Mouse (Mus musculus) neural tube, embryonic 15.5 days (tissue): ENCODE measurements around the gene Ntrk3. TPM values are rescaled to one million over a fixed set of nuclear protein-coding genes. Genes with fewer than 3 reads are reported as not detected.

Experiments used
- ATAC-seq: fragments of 200-750 bp; cut with Nextera tagmentation; 2 replicates; pipeline ENCODE4 v1.8.0; 2017; ENCODE audit warnings: mild to moderate bottlenecking, moderate TSS enrichment, moderate library complexity; ENCODE audit not compliant: low FRiP score
- H3K27ac ChIP-seq: fragments of 300-500 bp; sonication (generic); replicated peaks from 2 replicates; pipeline ENCODE4 v1.5.1; 2015; ENCODE audit warnings: mild to moderate bottlenecking, inconsistent platforms
- H3K27me3 ChIP-seq: fragments of 300-500 bp; sonication (generic); replicated peaks from 2 replicates; pipeline ENCODE4 v1.6.1; 2015; ENCODE audit warnings: inconsistent platforms
- H3K36me3 ChIP-seq: fragments of 300-500 bp; sonication (generic); 2 replicates; pipeline ENCODE4 v1.6.1; 2015; ENCODE audit warnings: inconsistent platforms
- H3K4me1 ChIP-seq: fragments of 300-500 bp; sonication (generic); 2 replicates; pipeline ENCODE4 v1.6.1; 2015; ENCODE audit warnings: inconsistent platforms
- H3K4me2 ChIP-seq: fragments of 300-500 bp; sonication (generic); 2 replicates; pipeline ENCODE4 v1.6.1; 2015; ENCODE audit warnings: inconsistent platforms, mild to moderate bottlenecking, moderate library complexity
- H3K4me3 ChIP-seq: fragments of 300-500 bp; sonication (generic); replicated peaks from 2 replicates; pipeline ENCODE4 v1.5.1; 2015; ENCODE audit warnings: mild to moderate bottlenecking, inconsistent platforms
- H3K9ac ChIP-seq: fragments of 300-500 bp; sonication (generic); replicated peaks from 2 replicates; pipeline ENCODE4 v1.6.1; 2015; ENCODE audit warnings: mild to moderate bottlenecking, inconsistent platforms
- H3K9me3 ChIP-seq: fragments of 300-500 bp; sonication (generic); replicated peaks from 2 replicates; pipeline ENCODE4 v1.6.1; 2016; ENCODE audit warnings: inconsistent platforms
- WGBS: fragments of 180-500 bp; shearing (Covaris S2); methylation state at CpG from one replicate; pipeline ENCODE4 v1.1.7; 2015; ENCODE audit warnings: mixed read lengths; 5-methylcytosine and 5-hydroxymethylcytosine counted together
- polyA plus RNA-seq: library from polyadenylated mRNA; unstranded; fragments of >200 nt; fragmentation: Nextera tagmentation; extraction: Ambion mirVana; gene quantifications from 2 replicates; pipeline ENCODE4 v1.2.1, GENCODE M21; 2015

Gene Ntrk3
- polyA plus RNA-seq, 1 experiment from 2014 or later, result 27.3 TPM

- no peak overlapping the region for H3K4me3 ChIP-seq
- WGBS, result 58% methylated on average over 7 of the region's 7 CpGs
- H3K4me2 ChIP-seq, result no peak overlapping the region
- no peak overlapping the region for H3K9ac ChIP-seq
- H3K36me3 ChIP-seq, result peaks cover 10% of the 10 kb centered on the region; the same call in 1 of the 2 replicates
- H3K27ac ChIP-seq, result no peak overlapping the region
- no peaks in the 10 kb centered on the region for H3K9me3 ChIP-seq
- no peaks in the 10 kb centered on the region for H3K27me3 ChIP-seq
- peaks cover 4% of the 10 kb centered on the region; the same call in 1 of the 2 replicates for H3K4me1 ChIP-seq
- ATAC-seq, result no peak
Observed at GRCm38 (mm10) chr7:78497819-78498218, 240.0 kb downstream of the Ntrk3 start.

GRCm38 (mm10) chr7:78493591-78493990 lies 244.2 kb downstream of the Ntrk3 start:
- Histone ChIP-seq H3K9ac (no peak overlapping the region), H3K4me1 (peaks cover 6% of the 10 kb centered on the region), H3K9me3 (no peaks in the 10 kb centered on the region), H3K27ac (no peak overlapping the region), H3K27me3 (no peaks in the 10 kb centered on the region), H3K36me3 (peaks cover 10% of the 10 kb centered on the region; the same call in 1 of the 2 replicates), H3K4me2 (no peak overlapping the region), H3K4me3 (no peak overlapping the region)
- 54% methylated on average over 7 of the region's 7 CpGs for WGBS
- peak; percentile 25; the same call in 1 of the 2 replicates for ATAC-seq

DNA sequence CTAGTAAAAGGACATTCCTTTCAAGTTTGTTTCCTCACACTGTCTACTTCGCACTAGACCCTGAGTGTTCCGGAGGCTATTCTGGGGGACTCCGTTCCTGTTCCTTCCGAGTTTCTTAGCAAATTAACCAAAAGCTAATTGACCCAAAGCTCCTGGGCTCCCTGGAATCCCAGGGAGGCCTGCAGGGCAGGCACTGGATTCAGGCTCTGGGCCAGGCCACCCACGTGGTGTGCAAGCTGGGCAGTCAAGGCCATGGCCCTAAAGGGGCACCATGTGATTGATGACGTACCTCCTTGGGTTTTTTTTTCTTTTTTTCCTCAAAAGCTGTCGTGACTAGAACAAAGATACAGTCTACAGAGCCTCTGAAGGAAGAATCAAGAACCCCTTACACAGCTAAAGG lies 246.6 kb downstream of the Ntrk3 start:
- no peak overlapping the region for H3K9ac ChIP-seq
- WGBS, result 34% methylated on average over 7 of the region's 7 CpGs

GRCm38 (mm10) chr7:78484290-78484689 lies 253.5 kb downstream of the Ntrk3 start:
- no peaks in the 10 kb centered on the region for H3K9me3 ChIP-seq
- H3K4me2 ChIP-seq, result no peak overlapping the region
- peaks cover 15% of the 10 kb centered on the region for H3K4me1 ChIP-seq
- H3K4me3 ChIP-seq, result no peak overlapping the region
- no peak overlapping the region for H3K9ac ChIP-seq
- no peak overlapping the region for H3K27ac ChIP-seq
- H3K27me3 ChIP-seq, result no peaks in the 10 kb centered on the region
- no peak for ATAC-seq
- 81% methylated on average over 2 of the region's 2 CpGs for whole genome bisulfite sequencing
- no peaks in the 10 kb centered on the region for H3K36me3 ChIP-seq

More for the DNA sequence above, 246.6 kb downstream of the Ntrk3 start:
- Histone ChIP-seq H3K4me2 (no peak overlapping the region), H3K9me3 (no peaks in the 10 kb centered on the region), H3K4me1 (peaks cover 6% of the 10 kb centered on the region), H3K36me3 (peaks cover 10% of the 10 kb centered on the region; the same call in 1 of the 2 replicates), H3K27me3 (no peaks in the 10 kb centered on the region), H3K4me3 (no peak overlapping the region), H3K27ac (no peak overlapping the region)
- no peak for ATAC-seq

DNA sequence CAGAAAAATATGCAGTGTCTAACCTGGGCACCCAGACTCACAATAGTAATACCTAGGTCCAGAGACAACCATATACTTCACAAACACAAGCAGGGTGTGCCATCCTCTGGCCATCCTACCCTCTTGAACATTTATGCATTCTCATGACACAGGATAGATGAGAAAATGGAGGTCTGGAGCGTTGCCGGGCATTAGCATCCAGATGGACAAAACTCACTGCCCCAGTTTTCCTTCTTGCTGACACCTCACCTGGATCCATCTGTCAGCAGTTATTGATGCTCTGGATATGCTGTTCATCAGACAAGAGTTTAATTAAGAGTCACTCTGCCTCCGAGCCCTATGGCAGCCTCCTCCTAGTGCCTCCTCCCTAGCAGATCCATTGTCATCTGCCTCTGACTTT lies 254.1 kb downstream of the Ntrk3 start:
- 73% methylated on average over 3 of the region's 3 CpGs for WGBS
- ATAC-seq, result no peak

DNA sequence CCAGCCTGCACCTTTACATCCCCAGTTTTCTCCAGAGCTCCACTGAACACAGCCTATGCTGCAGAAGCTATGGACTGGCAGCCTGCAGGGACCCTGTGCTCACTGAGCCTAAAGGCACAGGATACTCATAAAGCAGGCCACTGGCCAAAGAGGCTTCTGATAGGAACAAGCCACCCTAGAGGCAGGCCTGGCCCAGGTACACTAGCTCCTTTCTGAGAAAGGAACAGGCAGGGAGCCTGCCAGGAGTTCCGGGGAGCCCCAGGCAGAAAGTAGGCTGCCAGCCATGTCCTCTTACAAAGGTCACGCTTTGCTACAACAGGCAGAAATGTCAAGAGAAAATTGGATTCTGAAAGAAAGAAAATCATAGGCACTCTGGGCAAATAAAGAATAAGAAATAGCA lies 254.8 kb downstream of the Ntrk3 start:
- H3K9ac ChIP-seq, result no peak overlapping the region
- peaks cover 15% of the 10 kb centered on the region for H3K4me1 ChIP-seq
- H3K36me3 ChIP-seq, result no peaks in the 10 kb centered on the region
- ATAC-seq, result no peak
- no peaks in the 10 kb centered on the region for H3K9me3 ChIP-seq
- H3K27me3 ChIP-seq, result no peaks in the 10 kb centered on the region
- WGBS, result 59% methylated on average over 2 of the region's 2 CpGs
- H3K27ac ChIP-seq, result peak overlapping the region; percentile 51; the same call in 1 of the 2 replicates
- no peak overlapping the region for H3K4me3 ChIP-seq
- no peak overlapping the region for H3K4me2 ChIP-seq

More for the DNA sequence above, 254.1 kb downstream of the Ntrk3 start:
- Histone ChIP-seq H3K36me3 (no peaks in the 10 kb centered on the region), H3K9ac (no peak overlapping the region), H3K27me3 (no peaks in the 10 kb centered on the region), H3K4me3 (no peak overlapping the region), H3K4me1 (peaks cover 15% of the 10 kb centered on the region), H3K4me2 (no peak overlapping the region), H3K9me3 (no peaks in the 10 kb centered on the region), H3K27ac (no peak overlapping the region)

GRCm38 (mm10) chr7:78478881-78479280 lies 258.9 kb downstream of the Ntrk3 start:
- no peak overlapping the region for H3K4me3 ChIP-seq
- peaks cover 13% of the 10 kb centered on the region for H3K4me1 ChIP-seq
- H3K4me2 ChIP-seq, result no peak overlapping the region
- H3K27me3 ChIP-seq, result no peaks in the 10 kb centered on the region
- no peak for ATAC-seq
- no peak overlapping the region for H3K9ac ChIP-seq
- no peaks in the 10 kb centered on the region for H3K9me3 ChIP-seq
- peaks cover 15% of the 10 kb centered on the region; the same call in 1 of the 2 replicates for H3K36me3 ChIP-seq
- WGBS, result 63% methylated on average over 2 of the region's 2 CpGs
- H3K27ac ChIP-seq, result no peak overlapping the region

DNA sequence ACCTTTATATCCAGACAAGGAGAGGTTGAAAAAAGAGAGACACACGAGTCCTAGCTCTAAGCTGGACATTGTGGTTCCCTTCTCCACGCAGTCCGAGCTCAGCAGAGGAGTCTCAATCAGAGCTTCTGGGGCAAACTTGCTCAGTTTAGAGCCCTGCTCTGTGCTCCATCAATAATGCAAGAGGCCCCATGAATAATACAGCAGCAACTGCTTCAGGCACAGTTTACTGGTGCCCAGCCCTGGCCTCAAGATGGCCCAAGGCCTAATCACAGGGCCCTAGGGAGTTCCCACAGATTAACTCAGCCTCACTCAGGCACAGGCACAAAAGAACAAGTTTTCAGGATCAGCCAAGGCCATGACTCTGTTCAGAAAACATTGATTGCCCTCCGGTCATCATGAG lies 266.1 kb downstream of the Ntrk3 start:
- H3K27me3 ChIP-seq, result no peaks in the 10 kb centered on the region
- H3K4me2 ChIP-seq, result no peak overlapping the region
- H3K27ac ChIP-seq, result no peak overlapping the region
- H3K4me1 ChIP-seq, result no peaks in the 10 kb centered on the region
- no peak overlapping the region for H3K9ac ChIP-seq
- 76% methylated on average over 4 of the region's 4 CpGs for WGBS
- no peak overlapping the region for H3K4me3 ChIP-seq
- no peak for ATAC-seq
- H3K36me3 ChIP-seq, result peaks cover 11% of the 10 kb centered on the region; the same call in 1 of the 2 replicates
- H3K9me3 ChIP-seq, result no peaks in the 10 kb centered on the region

DNA sequence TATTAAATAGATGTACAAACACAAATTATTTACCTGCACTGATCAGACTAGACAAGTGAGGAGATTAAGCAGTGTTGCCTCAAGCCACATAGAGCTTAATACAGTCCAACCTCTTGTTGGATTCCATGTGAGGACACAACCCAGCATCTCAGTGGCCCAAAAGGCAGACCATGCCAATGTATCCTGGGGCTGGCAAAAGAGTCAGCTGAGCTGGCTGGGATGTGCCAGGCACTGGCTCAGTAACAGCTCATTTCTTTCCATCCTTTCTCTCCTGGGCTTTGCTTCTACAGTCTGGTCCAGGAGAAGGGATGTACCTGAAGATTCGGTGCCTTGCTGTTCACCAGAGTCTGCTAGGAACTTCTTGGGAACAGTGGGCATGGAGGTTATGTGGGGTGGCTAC lies 266.5 kb downstream of the Ntrk3 start:
- Histone ChIP-seq H3K27me3 (no peaks in the 10 kb centered on the region), H3K27ac (no peak overlapping the region), H3K4me3 (no peak overlapping the region), H3K4me2 (no peak overlapping the region), H3K9me3 (no peaks in the 10 kb centered on the region), H3K4me1 (no peaks in the 10 kb centered on the region), H3K36me3 (0 out of 2 replicates have a peak, but pooled peaks cover 8% of the 10 kb centered on the region), H3K9ac (no peak overlapping the region)
- WGBS, result 83% methylated on average over 1 of the region's 1 CpGs
- ATAC-seq, result no peak

GRCm38 (mm10) chr7:78462605-78463004 lies 275.2 kb downstream of the Ntrk3 start:
- WGBS, result 87% methylated on average over 5 of the region's 5 CpGs
- H3K9ac ChIP-seq, result no peak overlapping the region
- no peak for ATAC-seq

DNA sequence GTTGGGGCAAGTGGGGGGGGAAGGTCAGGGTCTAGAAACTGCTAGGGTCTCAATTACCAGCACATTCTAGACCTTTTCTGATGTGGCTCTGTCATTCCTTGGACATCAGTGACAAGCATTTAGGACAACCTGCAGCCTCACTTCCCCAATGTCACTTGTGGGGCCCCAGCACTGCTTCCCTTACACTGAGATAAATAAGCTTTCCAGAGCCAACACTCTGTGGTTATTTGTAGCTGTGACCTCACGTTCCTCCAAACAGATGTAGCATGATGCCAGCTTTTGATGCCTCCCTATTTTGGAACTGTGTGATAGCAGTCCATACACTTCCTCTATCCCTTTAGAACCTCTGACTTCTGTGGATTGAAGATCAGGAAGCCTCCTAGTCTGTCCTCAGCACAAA lies 278.8 kb downstream of the Ntrk3 start:
- no peak overlapping the region for H3K9ac ChIP-seq
- WGBS, result 82% methylated on average over 1 of the region's 1 CpGs
- no peak overlapping the region for H3K27ac ChIP-seq
- peaks cover 33% of the 10 kb centered on the region for H3K36me3 ChIP-seq
- ATAC-seq, result no peak
- H3K4me2 ChIP-seq, result no peak overlapping the region
- no peaks in the 10 kb centered on the region for H3K4me1 ChIP-seq
- H3K9me3 ChIP-seq, result no peaks in the 10 kb centered on the region
- no peaks in the 10 kb centered on the region for H3K27me3 ChIP-seq
- H3K4me3 ChIP-seq, result no peak overlapping the region

More at GRCm38 (mm10) chr7:78462605-78463004, 275.2 kb downstream of the Ntrk3 start:
- Histone ChIP-seq H3K4me1 (no peaks in the 10 kb centered on the region), H3K4me3 (no peak overlapping the region), H3K27ac (no peak overlapping the region), H3K4me2 (no peak overlapping the region), H3K36me3 (peaks cover 33% of the 10 kb centered on the region), H3K27me3 (no peaks in the 10 kb centered on the region), H3K9me3 (no peaks in the 10 kb centered on the region)

GRCm38 (mm10) chr7:78451666-78452065 lies 286.1 kb downstream of the Ntrk3 start:
- no peak overlapping the region for H3K4me3 ChIP-seq
- ATAC-seq, result no peak
- peaks cover 22% of the 10 kb centered on the region for H3K36me3 ChIP-seq
- no peak overlapping the region for H3K27ac ChIP-seq
- H3K9ac ChIP-seq, result no peak overlapping the region
- no peaks in the 10 kb centered on the region for H3K27me3 ChIP-seq
- H3K4me2 ChIP-seq, result no peak overlapping the region
- no peaks in the 10 kb centered on the region for H3K9me3 ChIP-seq
- 83% methylated on average over 2 of the region's 2 CpGs for WGBS
- H3K4me1 ChIP-seq, result no peaks in the 10 kb centered on the region
